In genomic region chr16:35360593-35360992, GRCm38 (mm10) we compare ENCODE assay signal across 8 mouse cellular contexts. TPM values are rescaled to one million over a fixed set of nuclear protein-coding genes. Genes with fewer than 3 reads are reported as not detected.
DNase-seq lines count a peak whose midpoint lies in the region; ATAC-seq and TF ChIP-seq lines count a peak whose summit lies in the region.

No protein-coding gene starts in this region.

- TF ChIP-seq CTCF in forebrain, postnatal 0 days (IDR thresholded peaks at IDR 0.05; ENCODE audit: low read depth) = peak; percentile 72
- peak; percentile 84 for TF ChIP-seq CTCF in layer of hippocampus, adult 2 months (conservative IDR thresholded peaks at IDR 0.05)

- WGBS in forebrain, postnatal 0 days = 29% methylated on average over 6 of the region's 6 CpGs
- 32% methylated on average over 6 of the region's 6 CpGs for WGBS in forebrain, embryonic 12.5 days

- no peak overlapping the region for H3K4me2 ChIP-seq in forebrain, postnatal 0 days (ENCODE audit: low read depth)
- no peak overlapping the region for H3K4me2 ChIP-seq in forebrain, embryonic 12.5 days

- no peaks in the 10 kb centered on the region for H3K27me3 ChIP-seq in forebrain, postnatal 0 days (ENCODE audit: insufficient read depth, low read length)
- H3K27me3 ChIP-seq in forebrain, embryonic 12.5 days = no peaks in the 10 kb centered on the region
- H3K27me3 ChIP-seq in splenic B cell, adult 2 months (ENCODE audit: control insufficient read depth, insufficient read depth, low read length, poor library complexity, severe bottlenecking) = no peaks in the 10 kb centered on the region

- no peak overlapping the region for H3K4me3 ChIP-seq in forebrain, postnatal 0 days (ENCODE audit: low read depth, low read length)
- no peak overlapping the region for H3K4me3 ChIP-seq in forebrain, embryonic 12.5 days (replicated peaks)
- H3K4me3 ChIP-seq in layer of hippocampus, adult 2 months = no peak overlapping the region

- no peak for ATAC-seq in forebrain, postnatal 0 days
- ATAC-seq in forebrain, embryonic 12.5 days (ENCODE audit: low FRiP score) = no peak
- ATAC-seq in megakaryocyte-erythroid progenitor cell, adult 5-6 weeks (replicated peaks; ENCODE audit: low FRiP score, low TSS enrichment, poor library complexity, severe bottlenecking) = 0 out of 2 replicates have a peak, but pooled peaks have one; percentile 32

- no peak overlapping the region for H3K27ac ChIP-seq in forebrain, postnatal 0 days (ENCODE audit: low read depth, low read length)
- no peak overlapping the region for H3K27ac ChIP-seq in forebrain, embryonic 12.5 days
- no peak overlapping the region for H3K27ac ChIP-seq in layer of hippocampus, adult 2 months

- no peaks in the 10 kb centered on the region for H3K9me3 ChIP-seq in forebrain, postnatal 0 days (ENCODE audit: low read length)
- no peaks in the 10 kb centered on the region for H3K9me3 ChIP-seq in forebrain, embryonic 12.5 days

- H3K4me1 ChIP-seq in forebrain, postnatal 0 days (ENCODE audit: insufficient read depth) = 0 out of 2 replicates have a peak, but pooled peaks cover 11% of the 10 kb centered on the region
- H3K4me1 ChIP-seq in forebrain, embryonic 12.5 days = peaks cover 11% of the 10 kb centered on the region

- peak; percentile 45 for DNase-seq in forebrain, postnatal 0 days
- DNase-seq in 416B (ENCODE audit: low read depth) = peak; percentile 66
- peak; percentile 59 to 65 for DNase-seq in adrenal gland, adult 18-20 months (ENCODE audit: low spot score in 2 of 2)
- peak; percentile 70 for DNase-seq in embryo, embryonic 10.5 days (ENCODE audit: low spot score)
- DNase-seq in layer of hippocampus, adult 2 months (ENCODE audit: low spot score in 2 of 2) = peak in 1 of 2 experiments; percentile 29
- DNase-seq in splenic B cell, adult 2 months (ENCODE audit: low read depth, low spot score) = peak; percentile 85

- H3K9ac ChIP-seq in forebrain, postnatal 0 days = no peak overlapping the region
- H3K9ac ChIP-seq in forebrain, embryonic 12.5 days = no peak overlapping the region

- H3K36me3 ChIP-seq in forebrain, postnatal 0 days (ENCODE audit: insufficient read depth) = no peaks in the 10 kb centered on the region; the same call in 1 of the 2 replicates
- peaks cover 6% of the 10 kb centered on the region for H3K36me3 ChIP-seq in forebrain, embryonic 12.5 days (replicated peaks)
- no peaks in the 10 kb centered on the region for H3K36me3 ChIP-seq in splenic B cell, adult 2 months (ENCODE audit: control insufficient read depth, insufficient read depth, low read length, poor library complexity, severe bottlenecking)

RNA-seq across cellular contexts. Expression of gene Sec22a, which starts 3.1 kb away (rescaled TPM):
- 20.9 and 30.0 TPM in 2 replicates for total RNA-seq in forebrain, postnatal 0 days (2014; rRNA removed)
- polyA plus RNA-seq in forebrain, postnatal 0 days (2015; fragmentation: Nextera tagmentation; extraction: Ambion mirVana) = 43.7 and 45.6 TPM in 2 replicates
- polyA plus RNA-seq in forebrain, embryonic 12.5 days (2016; fragmentation: Nextera tagmentation; extraction: Ambion mirVana) = 40.9 and 43.3 TPM in 2 replicates
- 10 to 100 TPM; 19.0 to 25.2 TPM for total RNA-seq in adrenal gland, adult 18-20 months (2021)
- 10 to 100 TPM; 13.7 to 16.7 TPM for total RNA-seq in layer of hippocampus, adult 2 months (2021)
- 9.8 and 13.7 TPM in 2 replicates for total RNA-seq in megakaryocyte-erythroid progenitor cell, adult 5-6 weeks (2014; fragmentation: Nextera tagmentation)
- total RNA-seq in megakaryocyte-erythroid progenitor cell, adult 5-6 weeks (2017) = 8.5 and 16.2 TPM in 2 replicates
